Mouse (Mus musculus): ENCODE measurements around the gene Pkn1.

The Pkn1 gene

GRCm38 (mm10) chr8:83693609-83694236 lies 5.3 kb downstream of the Pkn1 start:
- no peak for DNase-seq (ENCODE audit: low read depth, low spot score)

GRCm38 (mm10) chr8:83689264-83689663 lies 9.7 kb downstream of the Pkn1 start:
- DNase-seq (ENCODE audit: low read depth, low spot score) = no peak

GRCm38 (mm10) chr8:83684517-83684916 lies 14.5 kb downstream of the Pkn1 start:
- no peak for DNase-seq (ENCODE audit: low read depth, low spot score)

GRCm38 (mm10) chr8:83681099-83681498 lies 17.9 kb downstream of the Pkn1 start:
- DNase-seq (ENCODE audit: low read depth, low spot score) = no peak

- no peak for DNase-seq (ENCODE audit: low read depth, low spot score)
Observed at GRCm38 (mm10) chr8:83680603-83681002, 18.4 kb downstream of the Pkn1 start.

- no peak for DNase-seq (ENCODE audit: low read depth, low spot score)
Observed at GRCm38 (mm10) chr8:83679866-83680265, 19.1 kb downstream of the Pkn1 start.

GRCm38 (mm10) chr8:83674497-83674896 lies 24.5 kb downstream of the Pkn1 start:
- no peak for DNase-seq (ENCODE audit: low read depth, low spot score)

GRCm38 (mm10) chr8:83672936-83673335 lies 26.0 kb downstream of the Pkn1 start:
- no peak for DNase-seq (ENCODE audit: low read depth, low spot score)

- no peak for DNase-seq (ENCODE audit: low read depth, low spot score)
Observed at GRCm38 (mm10) chr8:83669013-83669412, 30.0 kb downstream of the Pkn1 start.

- peak; percentile 60 for DNase-seq (ENCODE audit: low read depth, low spot score)
Observed at GRCm38 (mm10) chr8:83668010-83668916, 30.7 kb downstream of the Pkn1 start.

GRCm38 (mm10) chr8:83667526-83667925 lies 31.5 kb downstream of the Pkn1 start:
- no peak for DNase-seq (ENCODE audit: low read depth, low spot score)

GRCm38 (mm10) chr8:83666866-83667234 lies 32.1 kb downstream of the Pkn1 start:
- DNase-seq (ENCODE audit: low read depth, low spot score) = no peak

- no peak for DNase-seq (ENCODE audit: low read depth, low spot score)
Observed at GRCm38 (mm10) chr8:83665969-83666865, 32.8 kb downstream of the Pkn1 start, which contains the start of gene Ptger1. Gene Ptger1 (plus strand): TSS chr8:83666678.

GRCm38 (mm10) chr8:83664931-83665625 lies 33.9 kb downstream of the Pkn1 start:
- no peak for DNase-seq (ENCODE audit: low read depth, low spot score)

GRCm38 (mm10) chr8:83664096-83664495 lies 34.9 kb downstream of the Pkn1 start:
- DNase-seq (ENCODE audit: low read depth, low spot score) = no peak

- peak; percentile 77 for DNase-seq (ENCODE audit: low read depth, low spot score)
Observed at GRCm38 (mm10) chr8:83662421-83662826, 36.6 kb downstream of the Pkn1 start.

GRCm38 (mm10) chr8:83660995-83661680 lies 37.8 kb downstream of the Pkn1 start:
- DNase-seq (ENCODE audit: low read depth, low spot score) = no peak

- DNase-seq (ENCODE audit: low read depth, low spot score) = no peak
Observed at GRCm38 (mm10) chr8:83660545-83660944, 38.4 kb downstream of the Pkn1 start.

GRCm38 (mm10) chr8:83656484-83657246 lies 42.3 kb downstream of the Pkn1 start:
- DNase-seq (ENCODE audit: low read depth, low spot score) = no peak

GRCm38 (mm10) chr8:83656043-83656442 lies 42.9 kb downstream of the Pkn1 start:
- no peak for DNase-seq (ENCODE audit: low read depth, low spot score)

Data from retina, postnatal 7 days (tissue).